Mouse (Mus musculus) urinary bladder, postnatal 36 days (tissue): ENCODE measurements around the gene Auts2.

Experiments
- DNase-seq, 2 experiments: peaks; one replicate each; pipeline ENCODE4 v3.0.0; 2022; ENCODE audit warnings: low spot score in 2 of 2, mixed read lengths in 1 of 2

Auts2 gene

DNA sequence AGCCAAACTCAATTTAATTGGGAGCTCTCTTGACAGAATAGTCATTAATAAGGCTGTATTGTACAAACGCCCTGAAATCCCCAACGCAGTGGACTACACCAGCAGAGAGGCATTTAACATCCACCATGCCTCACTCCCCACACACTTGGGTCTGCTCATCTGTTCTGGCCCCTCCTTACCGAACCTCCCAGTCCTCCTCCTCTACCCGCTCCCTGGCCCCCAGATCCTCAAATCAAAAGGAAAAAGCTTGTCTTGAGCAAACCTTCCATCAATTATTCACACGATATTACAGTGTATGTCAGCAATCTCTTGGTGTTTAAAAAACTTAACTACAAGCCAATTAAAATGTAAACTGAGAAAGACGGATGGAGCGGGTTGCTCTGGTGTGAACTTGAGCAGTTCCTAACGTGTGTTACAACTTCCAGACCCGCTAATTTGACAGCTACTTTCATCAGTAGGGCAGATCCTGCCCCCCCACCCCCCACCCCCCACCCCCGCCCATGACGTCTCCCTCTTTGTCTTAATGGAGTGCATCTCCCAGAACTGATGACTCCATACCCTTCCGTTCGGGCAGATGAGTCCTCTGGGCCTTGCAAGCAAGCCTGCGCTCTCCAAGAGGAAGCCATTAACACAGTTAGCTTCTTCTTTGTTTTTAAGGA lies 703.4 kb downstream of the Auts2 start:
- DNase-seq: no peak

DNA sequence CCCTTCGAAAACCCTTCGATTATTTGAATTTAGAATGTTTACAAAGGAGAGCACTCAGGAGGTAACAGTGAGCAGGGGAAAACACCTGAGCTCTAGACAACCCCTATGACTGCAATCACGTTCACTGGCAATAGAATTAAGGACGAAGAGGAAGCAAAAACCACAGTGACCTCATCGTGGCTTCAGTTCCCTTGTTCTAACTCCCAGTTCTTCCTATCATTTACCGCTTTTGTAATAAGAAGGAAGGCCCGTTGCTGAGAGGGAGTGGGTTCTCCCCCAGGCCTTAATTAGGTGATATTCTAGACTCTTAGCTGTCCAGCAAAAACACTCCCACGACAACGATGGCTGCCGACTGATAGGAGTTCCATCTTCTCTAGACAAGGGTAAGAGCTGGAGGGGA lies 704.1 kb downstream of the Auts2 start:
- DNase-seq: no peak

DNA sequence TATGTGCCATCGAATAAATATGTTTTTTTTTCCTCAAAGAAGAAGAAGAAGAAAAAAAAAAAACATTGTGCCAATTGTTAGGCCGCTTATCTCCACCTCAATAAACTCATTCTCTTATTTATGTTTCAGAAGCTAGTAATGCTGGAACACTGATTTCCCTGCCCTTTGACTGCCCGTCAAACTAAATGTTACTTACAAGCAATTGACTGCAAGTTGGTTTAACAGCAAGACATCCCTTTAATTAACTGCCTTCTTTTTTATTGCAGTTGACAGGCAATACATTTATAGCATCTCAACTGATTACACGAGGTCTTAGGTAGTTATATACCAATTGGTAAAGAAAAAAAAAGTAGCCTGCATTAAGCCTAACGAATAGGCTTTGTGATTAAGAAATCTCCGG lies 705.1 kb downstream of the Auts2 start:
- DNase-seq: no peak

DNA sequence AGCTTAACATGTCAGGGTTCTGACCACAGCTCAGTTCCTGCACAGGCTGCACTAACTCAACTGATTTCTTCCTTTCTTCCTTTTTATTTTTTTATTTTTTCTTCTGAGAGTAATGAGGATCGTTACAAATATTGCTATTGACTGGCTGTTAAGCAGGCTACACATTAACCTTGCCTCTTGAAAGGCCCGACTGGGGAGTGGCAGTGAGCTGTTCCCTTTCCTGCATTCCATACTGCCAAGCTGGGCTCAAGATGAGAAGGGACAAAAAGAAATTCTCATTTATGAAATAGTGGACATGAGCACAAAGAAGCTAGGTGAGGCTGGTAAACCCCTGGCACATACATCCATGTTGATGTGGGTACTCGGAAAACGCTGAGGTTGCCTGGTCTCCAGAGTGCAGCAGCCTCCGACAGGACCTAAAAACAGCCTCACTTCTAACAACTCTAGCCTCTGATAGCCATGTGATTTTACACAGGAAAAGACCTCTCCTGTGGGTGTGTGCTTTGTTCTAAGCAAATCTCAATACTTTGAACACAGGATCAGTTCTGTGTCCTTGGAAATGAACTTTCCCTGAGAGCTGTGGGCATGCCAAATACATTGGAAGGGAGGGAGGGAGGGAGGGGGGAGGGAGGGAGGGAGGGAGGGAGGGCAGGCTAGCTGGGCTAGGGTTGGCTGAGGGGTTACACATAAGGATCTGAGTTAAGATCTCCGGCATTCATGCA lies 707.0 kb downstream of the Auts2 start:
- no peak for DNase-seq

DNA sequence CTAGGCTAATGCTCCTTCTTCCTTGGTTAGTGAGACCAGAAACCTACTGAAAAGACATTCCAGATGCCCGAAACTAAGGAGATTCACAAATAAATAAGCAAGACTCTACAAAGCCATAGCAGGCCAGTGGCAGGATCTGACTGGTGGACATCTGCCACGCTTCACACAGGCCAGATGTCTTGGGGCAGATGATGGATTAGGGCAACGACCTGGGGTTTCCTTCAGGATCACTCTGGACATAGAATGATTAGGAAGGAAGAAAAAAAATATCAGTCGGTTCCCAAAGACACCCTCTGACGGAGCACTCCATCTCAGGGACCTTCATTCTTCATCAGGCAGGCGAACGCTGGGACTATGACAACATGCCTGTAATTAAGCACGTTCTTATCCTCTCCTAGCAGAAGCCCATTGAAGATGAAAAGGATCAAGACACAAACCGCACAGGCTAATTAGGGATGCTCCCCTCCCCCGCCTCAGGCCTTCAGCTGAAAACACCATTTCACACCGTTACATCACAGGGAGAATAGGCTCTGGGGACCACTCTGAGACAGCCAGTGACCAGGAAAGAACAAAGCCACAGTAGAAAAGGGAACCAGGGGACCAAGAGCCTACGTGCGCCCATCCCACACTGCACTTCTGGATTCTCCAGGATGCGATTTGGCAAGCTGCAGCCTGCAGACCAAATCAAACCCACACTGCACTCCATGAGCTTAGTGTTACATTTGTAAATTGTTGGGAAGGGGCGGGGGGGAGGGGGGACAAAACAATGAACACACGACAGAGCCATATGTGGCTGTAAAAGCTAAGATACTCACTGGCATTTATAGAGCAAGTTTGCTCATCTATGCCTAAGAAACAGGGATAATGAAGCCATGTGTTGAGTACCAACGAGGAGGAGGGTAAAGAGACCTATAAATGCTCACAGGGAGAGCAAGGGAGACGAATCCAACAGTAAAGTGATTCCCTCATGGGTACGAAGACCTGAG lies 710.0 kb downstream of the Auts2 start:
- DNase-seq: no peak

DNA sequence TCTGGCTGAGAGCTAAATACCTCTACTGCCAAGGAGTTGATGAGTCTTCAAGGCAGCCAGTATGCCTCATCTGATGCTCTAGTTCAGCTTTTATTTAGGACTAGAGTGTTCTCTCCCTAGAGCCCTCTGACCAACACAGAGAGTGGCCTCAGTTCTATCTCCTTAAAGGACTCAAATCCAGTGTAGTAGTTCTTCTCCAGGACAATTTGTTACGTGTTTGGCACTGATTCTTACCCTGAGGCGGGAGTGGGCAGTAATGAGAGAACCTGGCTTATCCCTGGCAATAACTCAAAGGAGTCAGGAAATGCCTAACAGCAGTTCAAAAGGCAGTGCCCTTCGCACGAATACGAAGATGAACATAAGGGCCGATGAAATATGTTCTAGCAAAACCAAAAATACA lies 713.0 kb downstream of the Auts2 start:
- peak in 1 of 2 experiments; percentile 11 for DNase-seq

DNA sequence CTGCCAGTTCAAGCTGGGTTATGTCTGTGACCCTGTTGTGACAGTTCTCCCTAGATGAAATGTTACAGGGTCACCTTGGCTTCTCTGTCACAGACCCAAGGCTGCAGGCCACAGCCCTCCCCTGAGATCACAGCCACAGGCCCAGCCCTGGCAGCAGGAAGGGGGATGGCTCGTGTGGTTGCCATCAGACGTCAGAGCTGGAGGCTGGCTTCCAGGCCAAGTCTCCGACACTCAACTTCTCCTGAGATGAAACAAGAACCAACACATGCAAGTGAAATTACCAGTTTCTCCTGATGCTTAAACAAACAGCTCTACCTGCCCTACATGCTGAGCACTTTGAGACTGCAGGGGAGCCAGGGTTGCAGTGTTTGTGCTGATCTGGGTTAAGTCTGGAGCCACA lies 713.9 kb downstream of the Auts2 start:
- DNase-seq: peak; percentile 48 to 52

DNA sequence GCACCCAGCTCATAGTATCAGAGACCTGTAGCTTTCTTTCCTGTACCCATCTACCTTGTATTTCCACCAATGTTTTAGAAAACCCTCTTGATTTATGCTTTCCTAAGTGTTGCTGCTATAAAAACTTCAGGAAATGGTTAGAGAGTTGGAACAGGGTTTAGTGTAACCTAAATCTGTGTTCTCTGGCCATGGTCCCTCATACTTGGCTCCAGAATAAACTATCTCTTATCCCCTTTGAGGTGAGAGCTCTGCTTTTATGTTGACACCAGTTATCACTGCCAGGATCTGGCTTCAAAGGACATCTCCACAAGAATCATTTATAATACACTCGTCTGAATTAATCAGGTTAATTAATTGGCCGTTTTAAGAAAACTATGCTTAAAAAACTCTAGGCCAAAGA lies 714.5 kb downstream of the Auts2 start:
- no peak for DNase-seq

DNA sequence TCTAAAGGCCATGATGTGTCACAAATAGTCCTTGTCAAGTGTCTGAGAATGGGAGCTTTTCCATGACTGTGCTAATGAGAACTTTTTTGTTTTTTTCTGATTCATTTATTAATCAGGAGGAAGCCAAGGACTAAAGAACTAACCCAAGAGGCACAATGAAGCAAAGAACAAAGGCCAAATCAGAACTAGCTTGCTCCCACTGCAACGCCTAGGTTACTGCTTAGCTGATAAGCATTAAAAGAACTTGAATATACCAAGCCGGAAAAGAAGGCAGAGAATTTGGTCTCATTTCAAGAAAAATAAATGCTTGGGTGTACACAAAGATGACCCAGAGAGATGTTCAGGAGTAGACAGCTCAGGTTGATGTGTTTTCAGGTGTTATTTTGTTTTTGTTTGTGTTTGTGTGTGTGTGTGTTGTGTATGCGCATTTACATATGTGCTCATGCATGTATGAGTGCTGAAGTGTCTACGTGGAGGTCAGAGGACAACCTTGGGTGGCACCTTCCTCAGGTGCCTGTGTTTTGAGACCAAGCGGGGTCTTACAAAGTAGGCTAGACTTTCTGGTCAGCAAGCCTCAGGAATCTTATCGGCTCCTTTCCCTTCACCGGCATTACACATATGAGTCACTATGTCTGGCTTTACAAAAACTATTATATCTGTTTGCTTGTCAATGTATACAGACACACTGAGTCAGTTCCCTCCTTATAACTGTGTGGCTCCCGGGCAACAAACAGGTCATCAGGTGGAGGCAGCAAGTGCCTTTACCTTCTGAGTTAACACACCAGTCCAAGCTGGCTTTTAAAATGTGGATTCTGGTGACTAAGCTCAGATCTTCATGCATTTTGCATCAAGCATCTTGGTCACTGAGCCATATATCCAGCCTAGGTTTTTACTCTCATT lies 716.5 kb downstream of the Auts2 start:
- DNase-seq: no peak

DNA sequence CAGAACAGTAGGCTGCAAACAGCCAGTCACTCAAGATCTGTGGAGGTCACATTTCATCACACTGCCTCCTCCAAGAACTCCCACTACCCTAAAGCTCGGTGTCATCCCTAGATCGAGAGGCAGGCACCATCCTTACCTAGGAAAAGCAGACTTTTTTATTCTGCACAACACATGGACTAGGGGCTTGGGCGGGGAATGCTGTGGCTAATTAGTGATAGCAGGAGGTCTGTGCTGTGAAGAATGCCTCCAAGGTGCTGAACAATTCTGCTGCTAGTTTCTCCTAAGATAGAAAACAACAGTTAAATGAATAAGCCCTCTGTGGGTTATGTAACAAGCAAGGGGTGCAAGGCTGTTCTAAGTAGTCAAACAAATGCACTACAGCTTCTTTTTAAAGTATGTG lies 717.7 kb downstream of the Auts2 start:
- DNase-seq: no peak

DNA sequence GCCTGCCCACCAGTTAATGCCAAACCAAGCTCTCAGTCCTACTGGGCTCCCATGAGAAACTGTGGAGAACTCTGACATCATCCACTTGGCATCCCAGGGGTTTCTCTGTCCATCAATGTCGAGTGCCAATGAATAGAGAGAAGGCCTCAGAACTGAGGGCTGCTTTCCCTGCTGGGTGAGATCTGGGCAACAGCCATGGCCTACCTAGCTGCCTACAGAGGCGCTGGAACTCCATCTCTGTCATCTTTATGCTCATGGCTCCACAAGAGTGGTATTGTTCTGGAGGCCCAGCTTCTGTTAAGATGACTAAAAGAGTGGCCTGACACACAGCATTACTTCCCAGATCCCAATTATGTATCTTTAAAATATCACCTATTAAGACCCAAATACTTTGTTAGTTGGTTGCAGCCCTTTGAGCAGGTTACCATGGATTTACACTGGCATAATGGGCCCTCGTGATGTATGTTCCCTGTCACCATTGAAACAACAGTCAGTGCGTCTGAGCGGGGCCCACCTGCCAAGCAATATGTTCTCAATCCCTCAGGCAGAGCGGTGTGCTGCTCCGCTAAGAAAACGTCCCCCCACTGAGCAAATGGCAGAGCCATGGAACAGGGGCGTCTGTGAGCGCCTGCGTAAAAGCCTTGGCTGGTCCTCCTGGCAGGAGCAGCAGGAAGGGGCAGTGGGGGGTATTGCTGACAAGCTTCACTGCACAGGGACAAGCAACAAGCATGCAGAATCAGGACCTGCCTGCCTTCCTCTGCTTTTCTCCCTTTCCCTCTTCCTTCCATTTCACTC lies 718.8 kb downstream of the Auts2 start:
- no peak for DNase-seq

DNA sequence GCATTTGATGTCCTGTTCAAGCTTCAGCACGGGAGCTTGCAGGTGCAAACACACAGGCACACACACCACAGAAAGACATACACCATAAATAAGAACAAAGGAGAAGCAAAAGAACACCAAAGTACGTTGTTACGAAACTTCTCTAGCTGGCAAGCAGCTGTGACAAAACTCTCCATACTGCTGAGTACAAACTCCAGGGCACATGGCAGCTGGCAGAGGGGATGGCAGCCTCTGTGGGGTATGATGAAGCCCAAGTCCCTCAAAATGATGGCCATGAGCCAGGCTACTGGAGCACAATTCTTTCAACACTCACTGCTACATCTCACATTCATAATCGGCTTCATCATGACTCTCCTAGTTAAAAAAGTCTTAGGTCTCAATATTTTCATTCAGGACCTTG lies 721.7 kb downstream of the Auts2 start:
- DNase-seq: peak in 1 of 2 experiments; percentile 42

DNA sequence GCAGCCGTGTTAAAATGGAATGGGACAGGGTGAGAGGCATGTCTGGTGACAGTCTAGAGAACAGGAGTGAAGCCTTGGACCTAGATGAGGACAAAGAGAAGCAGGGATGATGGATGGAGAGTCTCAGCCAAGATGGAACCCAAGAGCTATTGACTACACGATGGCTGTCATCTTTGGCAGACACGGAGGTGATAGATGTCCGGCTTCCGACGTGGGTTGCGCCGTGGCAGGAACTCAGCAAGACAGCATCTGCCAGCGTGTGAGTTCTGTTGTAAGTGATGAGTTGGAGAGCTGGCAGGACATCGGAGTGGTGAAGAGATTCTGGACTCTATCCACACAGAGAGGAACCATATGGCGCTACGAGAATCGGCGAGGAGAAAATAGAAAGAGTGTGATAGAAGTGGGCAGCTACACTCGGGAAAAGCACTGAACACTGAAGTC lies 723.9 kb downstream of the Auts2 start:
- no peak for DNase-seq

DNA sequence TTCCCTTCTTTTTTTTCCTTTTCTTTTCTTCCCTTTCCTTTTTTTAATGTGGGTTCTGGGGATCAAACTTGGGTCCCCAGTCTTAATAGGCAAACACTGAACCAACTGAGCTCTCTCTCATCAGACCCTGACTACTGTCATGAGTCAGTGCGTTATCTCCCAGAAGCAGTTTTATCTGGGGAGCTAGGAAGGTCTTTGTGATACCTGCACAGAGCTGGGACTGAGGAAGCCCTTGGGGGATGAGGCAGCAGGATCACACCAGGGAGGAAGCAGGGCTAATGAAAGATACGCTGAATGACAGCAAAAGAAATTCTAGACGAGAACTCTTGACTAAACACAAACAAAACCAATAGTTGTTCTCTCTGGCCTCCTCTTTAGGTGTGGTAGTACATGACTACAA lies 727.6 kb downstream of the Auts2 start:
- DNase-seq: no peak

DNA sequence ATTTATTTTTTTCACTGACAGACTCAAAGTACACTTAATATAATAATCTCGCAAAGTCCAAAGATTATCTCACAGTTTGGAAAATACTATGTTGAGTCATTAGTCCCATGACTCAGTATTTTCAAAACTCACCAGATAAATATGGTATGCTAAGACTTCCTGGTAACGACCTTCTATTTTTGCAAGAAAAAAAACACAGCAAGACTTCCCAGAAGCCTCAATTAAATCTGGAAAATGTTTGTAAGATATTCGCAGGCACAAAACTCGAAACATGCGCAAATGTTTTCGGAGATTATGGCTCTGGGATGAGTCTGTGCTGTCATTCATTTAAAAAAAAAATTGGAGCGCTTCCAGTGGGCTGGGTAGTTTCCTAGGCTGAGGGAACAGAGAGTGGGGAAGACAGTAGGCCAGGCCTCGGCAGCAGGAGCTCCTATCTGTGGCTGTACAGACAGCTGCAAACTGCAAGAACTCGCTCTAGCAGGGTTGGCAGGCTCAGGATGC lies 728.6 kb downstream of the Auts2 start:
- peak in 1 of 2 experiments; percentile 33 for DNase-seq

DNA sequence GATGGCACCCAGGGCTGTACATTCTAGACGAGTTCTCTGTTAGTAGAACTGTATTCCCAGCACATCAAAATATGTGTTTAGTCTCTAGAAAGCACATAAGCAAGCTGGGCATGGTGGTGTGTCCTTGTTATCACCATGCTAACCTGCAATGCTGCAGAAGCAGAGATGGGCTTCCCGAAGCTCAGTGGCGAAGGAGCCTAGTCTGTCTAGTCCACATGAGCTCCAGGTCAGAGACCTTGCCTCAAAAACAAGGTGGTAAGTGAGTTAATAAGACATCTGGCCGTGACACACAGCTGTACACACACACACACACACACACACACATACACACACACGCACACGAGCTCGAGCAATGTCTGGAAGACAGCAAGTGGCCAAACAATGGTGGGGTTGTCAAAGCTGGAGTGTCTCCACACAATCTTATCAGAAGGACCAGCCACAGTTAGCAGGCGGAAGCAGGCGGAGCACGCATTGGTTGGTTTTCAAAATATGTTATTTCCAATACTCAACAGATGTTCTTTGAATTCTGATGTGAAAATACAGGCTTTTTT lies 729.1 kb downstream of the Auts2 start:
- no peak for DNase-seq

DNA sequence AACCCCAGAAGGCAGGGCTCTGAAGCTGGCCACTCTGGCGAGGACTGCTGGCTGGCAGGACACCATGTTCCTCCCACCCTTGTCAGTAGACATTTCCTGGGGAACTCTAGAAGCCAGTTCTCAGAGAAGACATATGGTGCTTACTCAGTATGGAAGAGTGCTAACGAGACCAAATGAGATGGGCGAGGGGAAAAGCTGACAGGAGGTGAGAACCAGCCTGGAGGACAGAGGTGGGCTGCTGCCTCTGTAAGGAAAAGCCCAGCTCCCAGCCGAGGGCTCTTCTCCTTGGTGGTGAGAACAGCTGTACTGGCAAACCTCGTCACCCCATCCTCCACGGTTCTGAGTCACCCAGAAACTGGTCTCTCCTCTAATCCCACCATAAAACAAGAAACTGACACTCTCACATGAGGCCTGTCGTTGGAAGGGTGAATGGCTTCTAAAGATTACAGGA lies 729.8 kb downstream of the Auts2 start:
- DNase-seq: no peak

DNA sequence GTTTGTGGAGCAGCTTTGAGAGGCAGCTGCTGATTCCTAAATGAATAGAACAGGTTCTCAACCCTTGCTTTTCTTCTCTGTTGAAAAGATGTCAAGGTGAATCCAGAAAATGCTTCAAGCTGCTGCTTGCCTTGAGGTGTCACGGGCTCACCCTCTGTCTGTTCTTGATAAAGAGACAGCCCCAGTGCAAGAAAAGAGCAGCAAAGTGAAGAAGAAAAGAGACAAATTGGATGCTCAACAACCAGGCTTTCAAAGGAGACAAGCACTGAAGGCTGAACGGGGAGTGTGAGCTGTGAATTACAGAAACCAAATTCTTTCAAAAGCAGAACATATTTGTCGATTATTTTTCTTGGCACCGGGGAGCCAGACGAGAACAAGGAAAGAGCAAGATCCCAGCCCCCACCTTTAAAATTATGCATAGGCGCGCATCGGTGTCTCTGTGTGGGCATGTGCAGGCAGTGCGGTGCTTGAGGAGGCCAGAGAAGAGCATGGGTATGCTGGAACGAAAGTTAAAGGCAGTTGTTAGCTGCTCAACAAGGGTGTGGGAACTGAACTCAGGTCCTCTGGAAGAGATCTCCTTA lies 730.6 kb downstream of the Auts2 start:
- no peak for DNase-seq

DNA sequence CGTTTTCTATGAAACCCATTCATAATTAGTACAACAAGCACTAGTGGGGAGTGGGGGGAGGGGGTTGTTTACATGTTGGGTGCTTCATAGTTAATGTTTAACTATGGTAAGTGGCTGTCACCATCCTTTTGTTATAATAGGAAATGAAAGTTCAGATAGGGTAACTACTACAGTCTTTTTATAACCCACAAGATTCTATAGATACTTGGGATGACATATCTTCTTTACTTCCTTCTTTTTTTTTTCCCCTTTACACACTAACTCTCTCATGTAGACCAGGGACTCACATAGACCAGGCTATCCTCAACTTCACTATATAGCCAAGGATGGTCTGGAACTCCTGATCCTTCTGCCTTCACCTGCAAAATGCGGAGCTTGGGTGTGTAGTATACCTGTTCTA lies 736.8 kb downstream of the Auts2 start:
- DNase-seq: no peak
